Mouse (Mus musculus) liver, embryonic 14.5 days (tissue): ENCODE measurements at regions not wholly inside any gene's neighbourhood (a gene's known extent, or its start where the extent isn't known, plus 50 kb on each side); places are given as distances from the start of the nearest gene placed in this dataset.

ENCODE experiments used
- ATAC-seq: fragments of 200-750 bp; cut with Nextera tagmentation; 2 replicates; pipeline ENCODE4 v1.8.0; 2017; ENCODE audit warnings: moderate number of reproducible peaks, mild to moderate bottlenecking, moderate library complexity; ENCODE audit not compliant: insufficient read depth
- DNase-seq, 3 experiments: peaks; one replicate each; pipeline ENCODE4 v3.0.0-alpha.2; 2012 to 2013; ENCODE audit warnings: low read depth in 3 of 3, low spot score in 3 of 3
- H3K27ac ChIP-seq: fragments of 300-500 bp; sonication (generic); 2 replicates; pipeline ENCODE4 v1.5.1; 2014; ENCODE audit warnings: moderate library complexity, mild to moderate bottlenecking, control low read depth, inconsistent platforms
- H3K27me3 ChIP-seq: fragments of 300-500 bp; sonication (generic); 2 replicates; pipeline ENCODE4 v1.6.1; 2014; ENCODE audit warnings: mild to moderate bottlenecking, low read length, moderate library complexity; ENCODE audit not compliant: control insufficient read depth, insufficient read depth
- H3K36me3 ChIP-seq: fragments of 300-500 bp; sonication (generic); replicated peaks from 2 replicates; pipeline ENCODE4 v1.6.1; 2014; ENCODE audit warnings: low read depth; ENCODE audit not compliant: control insufficient read depth, insufficient read depth
- H3K4me1 ChIP-seq, 2 experiments: fragments of 200-500 bp in 1 of 2; fragments of 300-500 bp in 1 of 2; sonication (generic) in 1 of 2; replicated peaks; 2 replicates each; pipeline ENCODE4 v1.6.1; 2012 to 2014; ENCODE audit warnings: antibody characterized with exemption in 1 of 2, inconsistent platforms in 1 of 2, low read length in 1 of 2; ENCODE audit not compliant: control insufficient read depth in 2 of 2, insufficient read depth in 2 of 2
- H3K4me2 ChIP-seq: fragments of 300-500 bp; sonication (generic); 2 replicates; pipeline ENCODE4 v1.6.1; 2014; ENCODE audit warnings: low read depth, mild to moderate bottlenecking, control low read depth, moderate library complexity
- H3K4me3 ChIP-seq, 2 experiments: fragments of 200-500 bp in 1 of 2; fragments of 300-500 bp in 1 of 2; sonication (generic) in 1 of 2; 2 replicates each; pipeline ENCODE4 v1.5.1; 2012 to 2014; ENCODE audit warnings: low read depth in 2 of 2, low read length in 2 of 2, mild to moderate bottlenecking in 2 of 2, control low read depth in 1 of 2, inconsistent platforms in 1 of 2, moderate library complexity in 1 of 2; ENCODE audit not compliant: insufficient read depth in 1 of 2
- H3K9ac ChIP-seq: fragments of 300-500 bp; sonication (generic); replicated peaks from 2 replicates; pipeline ENCODE4 v1.6.1; 2014; ENCODE audit warnings: mild to moderate bottlenecking, control low read depth, moderate library complexity
- H3K9me3 ChIP-seq: fragments of 300-500 bp; sonication (generic); 2 replicates; pipeline ENCODE4 v1.6.1; 2016; ENCODE audit warnings: low read length, mixed read lengths; ENCODE audit not compliant: control insufficient read depth
- CTCF ChIP-seq: IDR thresholded peaks from 2 replicates; pipeline ENCODE4 v1.5.1; 2016; ENCODE audit warnings: antibody characterized with exemption, low read depth, control low read depth
- EP300 ChIP-seq: IDR thresholded peaks from 2 replicates; pipeline ENCODE4 v1.6.1; 2016; ENCODE audit warnings: antibody characterized with exemption, low read depth
- WGBS: fragments of 180-500 bp; shearing (Covaris S2); extraction: QIAGEN DNeasy Blood & Tissue Kit; methylation state at CpG from one replicate; pipeline ENCODE4 v1.1.7; 2014; ENCODE audit not compliant: insufficient replicate concordance; 5-methylcytosine and 5-hydroxymethylcytosine counted together

- Histone ChIP-seq H3K9ac (no peak overlapping the region), H3K4me1 (peaks cover 3 to 20% of the 10 kb centered on the region in 2 experiments; a peak in 3 of 4 replicates), H3K9me3 (no peaks in the 10 kb centered on the region), H3K36me3 (no peaks in the 10 kb centered on the region), H3K27me3 (no peaks in the 10 kb centered on the region), H3K4me3 (no peak overlapping the region), H3K27ac (no peak overlapping the region), H3K4me2 (no peak overlapping the region)
- no peak for TF ChIP-seq CTCF
- TF ChIP-seq EP300 = no peak
- DNase-seq = no peak
- ATAC-seq = no peak
- WGBS = 68% methylated on average over 8 of the region's 8 CpGs
Observed at GRCm38 (mm10) chr8:126821279-126821678, 124.4 kb downstream of the Tomm20 start.

DNA sequence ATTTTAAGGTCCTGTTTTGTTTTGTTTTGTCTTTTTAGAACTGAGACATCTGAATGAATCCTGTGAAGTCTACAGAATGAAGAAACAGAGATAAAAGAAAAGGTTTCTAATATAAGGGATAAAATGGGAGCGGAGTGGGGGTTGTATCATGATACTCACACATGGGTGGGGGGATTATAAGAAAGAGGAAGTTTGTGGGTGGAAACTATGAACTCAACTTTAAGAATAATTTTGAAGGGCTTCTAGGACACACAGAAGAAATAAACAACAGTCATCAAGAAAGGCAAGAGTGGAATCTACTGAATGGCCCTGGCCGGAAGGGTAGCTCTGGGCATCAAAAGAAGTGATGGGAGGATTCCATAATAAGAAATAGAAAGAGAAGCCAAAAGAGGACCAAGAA, 125.1 kb downstream of the Tomm20 start:
- Histone ChIP-seq H3K4me3 (no peak overlapping the region), H3K27ac (no peak overlapping the region), H3K9me3 (no peaks in the 10 kb centered on the region), H3K4me2 (no peak overlapping the region), H3K9ac (no peak overlapping the region), H3K4me1 (peaks cover 8 to 20% of the 10 kb centered on the region in 2 experiments), H3K27me3 (no peaks in the 10 kb centered on the region), H3K36me3 (no peaks in the 10 kb centered on the region)
- DNase-seq = no peak
- no peak for TF ChIP-seq CTCF
- no peak for TF ChIP-seq EP300
- ATAC-seq = no peak
- WGBS = 88% methylated on average over 2 of the region's 2 CpGs

GRCm38 (mm10) chr8:126819261-126819660, 126.4 kb downstream of the Tomm20 start:
- no peaks in the 10 kb centered on the region for H3K27me3 ChIP-seq
- no peaks in the 10 kb centered on the region for H3K36me3 ChIP-seq
- DNase-seq (no peak), ATAC-seq (no peak)
- H3K27ac ChIP-seq = no peak overlapping the region
- 58% methylated on average over 3 of the region's 3 CpGs for WGBS
- no peak overlapping the region for H3K9ac ChIP-seq
- TF ChIP-seq EP300 (no peak), CTCF (no peak)
- H3K4me3 ChIP-seq = no peak overlapping the region
- H3K9me3 ChIP-seq = no peaks in the 10 kb centered on the region
- no peak overlapping the region for H3K4me2 ChIP-seq
- peaks cover 4 to 14% of the 10 kb centered on the region in 2 experiments; a peak in 3 of 4 replicates for H3K4me1 ChIP-seq

DNA sequence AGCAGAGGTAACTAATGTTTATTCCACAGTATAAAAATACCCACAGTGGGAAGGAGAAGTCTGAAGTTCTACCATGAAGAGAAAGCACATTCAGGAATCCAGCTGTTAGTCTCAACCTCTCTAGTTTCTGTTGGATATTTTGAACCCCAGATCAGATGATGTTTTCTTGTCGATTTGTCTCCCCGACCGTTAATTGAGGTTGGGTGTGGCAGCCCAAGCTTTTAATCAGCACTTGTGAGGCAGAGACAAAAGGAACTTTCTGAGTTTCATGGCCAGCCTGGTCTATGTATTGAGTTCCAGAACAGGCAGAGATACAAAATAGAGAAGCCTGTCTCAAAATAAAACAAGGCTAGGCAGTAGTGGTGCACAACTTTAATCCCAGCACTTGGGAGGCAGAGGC, 129.5 kb downstream of the Tomm20 start:
- H3K4me3 ChIP-seq = no peak overlapping the region
- DNase-seq = no peak
- no peaks in the 10 kb centered on the region for H3K27me3 ChIP-seq
- peak; percentile 64; the same call in 1 of the 2 replicates for ATAC-seq
- H3K9me3 ChIP-seq = no peaks in the 10 kb centered on the region
- no peak overlapping the region; the same call in 1 of the 2 replicates for H3K9ac ChIP-seq
- no peak for TF ChIP-seq CTCF
- TF ChIP-seq EP300 = peak; percentile 42
- H3K36me3 ChIP-seq = no peaks in the 10 kb centered on the region
- H3K27ac ChIP-seq = no peak overlapping the region; the same call in 1 of the 2 replicates
- peak overlapping the region; percentile 22; the same call in 1 of the 2 replicates for H3K4me2 ChIP-seq
- H3K4me1 ChIP-seq = peaks cover 4 to 9% of the 10 kb centered on the region in 2 experiments; a peak in 3 of 4 replicates
- 18% methylated on average over 3 of the region's 3 CpGs for WGBS

- WGBS = 29% methylated on average over 4 of the region's 4 CpGs
- H3K4me1 ChIP-seq = peaks cover 4 to 9% of the 10 kb centered on the region in 2 experiments; a peak in 3 of 4 replicates
- H3K9me3 ChIP-seq = no peaks in the 10 kb centered on the region
- TF ChIP-seq EP300 = no peak
- TF ChIP-seq CTCF = no peak
- no peak overlapping the region for H3K4me3 ChIP-seq
- DNase-seq (no peak), ATAC-seq (no peak)
- no peak overlapping the region for H3K27ac ChIP-seq
- H3K36me3 ChIP-seq = no peaks in the 10 kb centered on the region
- H3K4me2 ChIP-seq = no peak overlapping the region
- no peaks in the 10 kb centered on the region for H3K27me3 ChIP-seq
- H3K9ac ChIP-seq = no peak overlapping the region
Observed at GRCm38 (mm10) chr8:126814427-126814826, 131.2 kb downstream of the Tomm20 start.
